Mouse (Mus musculus) spleen, adult 2 months (tissue): ENCODE measurements around the gene Unc5a. TPM values are rescaled to one million over a fixed set of nuclear protein-coding genes. Genes with fewer than 3 reads are reported as not detected.

Experiments
- DNase-seq, 2 experiments: peaks; one replicate each; pipeline versions ENCODE4 v3.0.0 to v3.0.0-alpha.2; 2012 to 2021; ENCODE audit warnings: low spot score in 2 of 2, low read depth in 1 of 2
- H3K27ac ChIP-seq: fragments of 200-500 bp; 2 replicates; pipeline ENCODE4 v1.5.1; 2012; ENCODE audit warnings: low read length, inconsistent platforms; ENCODE audit not compliant: insufficient read depth
- H3K27me3 ChIP-seq: fragments of 200-500 bp; 2 replicates; pipeline ENCODE4 v1.6.1; 2012; ENCODE audit warnings: mild to moderate bottlenecking, moderate library complexity, low read length, inconsistent platforms; ENCODE audit not compliant: control insufficient read depth, insufficient read depth
- H3K36me3 ChIP-seq: fragments of 200-500 bp; 2 replicates; pipeline ENCODE4 v1.6.1; 2012; ENCODE audit warnings: mild to moderate bottlenecking, low read length, inconsistent platforms; ENCODE audit not compliant: control insufficient read depth, insufficient read depth
- H3K4me1 ChIP-seq: fragments of 200-500 bp; 2 replicates; pipeline ENCODE4 v1.6.1; 2011; ENCODE audit warnings: inconsistent platforms; ENCODE audit not compliant: control insufficient read depth, insufficient read depth, insufficient read length
- H3K4me3 ChIP-seq: fragments of 200-500 bp; 2 replicates; pipeline ENCODE4 v1.5.1; 2011; ENCODE audit warnings: mild to moderate bottlenecking, inconsistent platforms; ENCODE audit not compliant: insufficient read depth, insufficient read length; ENCODE audit errors: extremely low read depth
- CTCF ChIP-seq: fragments of 200-500 bp; IDR thresholded peaks from 2 replicates; pipeline ENCODE4 v1.5.1; 2011; ENCODE audit warnings: mild to moderate bottlenecking, inconsistent platforms; ENCODE audit not compliant: insufficient read depth, insufficient read length, insufficient replicate concordance; ENCODE audit errors: extremely low read depth
- POLR2A ChIP-seq: fragments of 200-500 bp; IDR thresholded peaks from 2 replicates; pipeline ENCODE4 v1.6.1; 2011; ENCODE audit warnings: low read depth, low read length, inconsistent platforms
- WGBS: fragments of 180-500 bp; shearing (Covaris S2); methylation state at CpG from one replicate; pipeline ENCODE4 v1.1.7; 2018; 5-methylcytosine and 5-hydroxymethylcytosine counted together
- polyA plus RNA-seq: library from polyadenylated mRNA; depleted of rRNA; stranded (reverse); fragments of >200 nt; gene quantifications from 2 replicates; pipeline ENCODE4 v1.2.3, GENCODE M21; 2012

The Unc5a gene
- polyA plus RNA-seq, 1 experiment, result 3.9 TPM

GRCm38 (mm10) chr13:55008589-55008988 is 59.4 kb downstream of the Unc5a start:
- TF ChIP-seq CTCF, result no peak
- no peak for TF ChIP-seq POLR2A
- H3K36me3 ChIP-seq, result no peaks in the 10 kb centered on the region
- H3K4me1 ChIP-seq, result no peaks in the 10 kb centered on the region
- no peak overlapping the region for H3K27ac ChIP-seq
- H3K27me3 ChIP-seq, result no peaks in the 10 kb centered on the region
- no peak for DNase-seq
- WGBS, result 88% methylated on average over 6 of the region's 6 CpGs
- no peak overlapping the region for H3K4me3 ChIP-seq

GRCm38 (mm10) chr13:55011103-55011502 is 61.9 kb downstream of the Unc5a start:
- H3K4me3 ChIP-seq, result no peak overlapping the region
- WGBS, result 86% methylated on average over 15 of the region's 15 CpGs
- H3K4me1 ChIP-seq, result no peaks in the 10 kb centered on the region; the same call in 1 of the 2 replicates
- TF ChIP-seq POLR2A (no peak), CTCF (no peak)
- no peak overlapping the region for H3K27ac ChIP-seq
- H3K27me3 ChIP-seq, result no peaks in the 10 kb centered on the region
- H3K36me3 ChIP-seq, result no peaks in the 10 kb centered on the region
- no peak for DNase-seq

GRCm38 (mm10) chr13:55011981-55012478 is 62.8 kb downstream of the Unc5a start:
- no peaks in the 10 kb centered on the region for H3K36me3 ChIP-seq
- no peak for TF ChIP-seq CTCF
- no peak for TF ChIP-seq POLR2A
- peaks cover under 1% of the 10 kb centered on the region; the same call in 1 of the 2 replicates for H3K4me1 ChIP-seq
- DNase-seq, result no peak
- no peak overlapping the region for H3K4me3 ChIP-seq
- no peak overlapping the region for H3K27ac ChIP-seq
- H3K27me3 ChIP-seq, result no peaks in the 10 kb centered on the region
- 30% methylated on average over 14 of the region's 14 CpGs for WGBS

GRCm38 (mm10) chr13:55013702-55014344 is 64.6 kb downstream of the Unc5a start:
- DNase-seq, result no peak
- Histone ChIP-seq H3K4me3 (no peak overlapping the region), H3K36me3 (no peaks in the 10 kb centered on the region), H3K27me3 (no peaks in the 10 kb centered on the region), H3K27ac (no peak overlapping the region), H3K4me1 (peaks cover 7% of the 10 kb centered on the region; the same call in 1 of the 2 replicates)
- TF ChIP-seq POLR2A (no peak), CTCF (peak; percentile 19; the same call in 1 of the 2 replicates)
- WGBS, result 25% methylated on average over 9 of the region's 9 CpGs

GRCm38 (mm10) chr13:55014451-55014850 is 65.2 kb downstream of the Unc5a start:
- H3K4me3 ChIP-seq, result no peak overlapping the region
- no peak overlapping the region for H3K27ac ChIP-seq
- peaks cover 9% of the 10 kb centered on the region; the same call in 1 of the 2 replicates for H3K4me1 ChIP-seq
- TF ChIP-seq CTCF, result no peak
- DNase-seq, result no peak
- H3K36me3 ChIP-seq, result no peaks in the 10 kb centered on the region
- 78% methylated on average over 9 of the region's 9 CpGs for WGBS
- H3K27me3 ChIP-seq, result no peaks in the 10 kb centered on the region

GRCm38 (mm10) chr13:55017154-55017897 is 68.1 kb downstream of the Unc5a start:
- TF ChIP-seq POLR2A, result no peak
- no peak for TF ChIP-seq CTCF
- WGBS, result 79% methylated on average over 12 of the region's 12 CpGs
- Histone ChIP-seq H3K27me3 (no peaks in the 10 kb centered on the region), H3K4me3 (no peak overlapping the region), H3K27ac (peak overlapping the region; percentile 15; the same call in 1 of the 2 replicates), H3K4me1 (peaks cover 11% of the 10 kb centered on the region; the same call in 1 of the 2 replicates), H3K36me3 (no peaks in the 10 kb centered on the region)
- no peak for DNase-seq
